Mouse (Mus musculus) ES-E14 (cell line): ENCODE results near the gene Abcg8. TPM values are rescaled to one million over a fixed set of nuclear protein-coding genes. Genes with fewer than 3 reads are reported as not detected.

Experiments
- DNase-seq: peaks from one replicate; pipeline ENCODE4 v3.0.0-alpha.2; 2013; ENCODE audit warnings: low read depth, low spot score
- H3K27ac ChIP-seq: 2 replicates; pipeline ENCODE4 v1.5.1; 2012; ENCODE audit warnings: low read depth, mild to moderate bottlenecking, low read length, moderate library complexity, mixed read lengths; ENCODE audit not compliant: poor library complexity, insufficient read depth, severe bottlenecking
- H3K36me3 ChIP-seq: 2 replicates; pipeline ENCODE4 v1.6.1; 2012; ENCODE audit warnings: mild to moderate bottlenecking, low read length, moderate library complexity, mixed read lengths; ENCODE audit not compliant: control insufficient read depth, poor library complexity, insufficient read depth, severe bottlenecking
- H3K4me1 ChIP-seq, 2 experiments: fragments of 150-350 bp in 1 of 2; sonication (generic) in 1 of 2; 2 replicates each; pipeline ENCODE4 v1.6.1; 2012; ENCODE audit warnings: low read length in 2 of 2, mild to moderate bottlenecking in 1 of 2, mixed read lengths in 1 of 2; ENCODE audit not compliant: control insufficient read depth in 2 of 2, insufficient read depth in 2 of 2, poor library complexity in 1 of 2
- H3K4me3 ChIP-seq, 2 experiments: fragments of 150-350 bp in 1 of 2; sonication (generic) in 1 of 2; 2 replicates each; pipeline ENCODE4 v1.5.1; 2012; ENCODE audit warnings: low read length in 2 of 2, low read depth in 1 of 2, mild to moderate bottlenecking in 1 of 2, mixed read lengths in 1 of 2; ENCODE audit not compliant: insufficient read depth in 1 of 2, poor library complexity in 1 of 2, severe bottlenecking in 1 of 2
- H3K9ac ChIP-seq: 2 replicates; pipeline ENCODE4 v1.6.1; 2012; ENCODE audit warnings: low read depth, mild to moderate bottlenecking, low read length, mixed read lengths; ENCODE audit not compliant: poor library complexity, insufficient read depth, severe bottlenecking
- H3K9me3 ChIP-seq: fragments of 150-350 bp; sonication (generic); 2 replicates; pipeline ENCODE4 v1.6.1; 2012; ENCODE audit warnings: low read depth, mild to moderate bottlenecking, low read length; ENCODE audit not compliant: control insufficient read depth, insufficient read depth
- CHD2 ChIP-seq: IDR thresholded peaks from 2 replicates; pipeline ENCODE4 v1.6.1; 2014; ENCODE audit warnings: mild to moderate bottlenecking, low read depth, low read length, inconsistent platforms
- HCFC1 ChIP-seq: IDR thresholded peaks from 2 replicates; pipeline ENCODE4 v1.6.1; 2012; ENCODE audit warnings: low read length, inconsistent platforms, borderline replicate concordance; ENCODE audit not compliant: insufficient read depth
- MAFK ChIP-seq: IDR thresholded peaks from 2 replicates; pipeline ENCODE4 v1.6.1; 2014; ENCODE audit warnings: mild to moderate bottlenecking, low read depth, low read length, inconsistent platforms; ENCODE audit not compliant: insufficient read depth
- ZC3H11A ChIP-seq: IDR thresholded peaks from 2 replicates; pipeline ENCODE4 v1.6.1; 2012; ENCODE audit warnings: low read depth, mild to moderate bottlenecking, inconsistent platforms, low read length, borderline replicate concordance
- ZNF384 ChIP-seq: IDR thresholded peaks from 2 replicates; pipeline ENCODE4 v1.6.1; 2012; ENCODE audit warnings: low read depth, low read length, inconsistent platforms
- in situ Hi-C, 2 experiments: fragments of 600-800 bp; cut with MboI; formaldehyde crosslinking; loops; one replicate each; pipeline ENCODE4 v1.15.1; 2025; ENCODE audit warnings: low sequenced_read_pairs in 2 of 2, inconsistent platforms in 1 of 2; ENCODE audit not compliant: unreplicated experiment in 2 of 2
- total RNA-seq: library from RNA; depleted of rRNA; stranded (reverse); fragments of 300-350 nt; gene quantifications from 2 replicates; pipeline ENCODE4 v1.2.3, GENCODE M21; 2012; rRNA removed

Gene Abcg8
- 0.05 and 0.09 TPM in 2 replicates for total RNA-seq

GRCm38 (mm10) chr17:84675951-84676366 lies at the start of gene Abcg8:
Gene Abcg8, plus strand, starts transcription at chr17:84676302.
- DNase-seq, result no peak
- Histone ChIP-seq H3K9me3 (no peaks in the 10 kb centered on the region), H3K36me3 (no peaks in the 10 kb centered on the region), H3K27ac (no peak within 1 kb of the TSS), H3K4me1 (no peaks in the 10 kb centered on the region), H3K9ac (peak within 1 kb of the TSS; percentile 16; the same call in 1 of the 2 replicates), H3K4me3 (peak within 1 kb of the TSS; percentile 18 to 43; a peak in 2 of 4 replicates)
- TF ChIP-seq ZNF384, result no peak
- in situ Hi-C loops, result no loop called here

GRCm38 (mm10) chr17:84626857-84627305 lies 49.2 kb upstream of the Abcg8 start:
- no peak overlapping the region for H3K9ac ChIP-seq
- no peak overlapping the region for H3K27ac ChIP-seq

GRCm38 (mm10) chr17:84627721-84628120 lies 48.4 kb upstream of the Abcg8 start:
- Histone ChIP-seq H3K9me3 (no peaks in the 10 kb centered on the region), H3K9ac (no peak overlapping the region), H3K4me3 (no peak overlapping the region), H3K27ac (no peak overlapping the region), H3K36me3 (no peaks in the 10 kb centered on the region), H3K4me1 (no peaks in the 10 kb centered on the region)
- no peak for DNase-seq
- TF ChIP-seq HCFC1 (no peak), MAFK (no peak), ZC3H11A (no peak), ZNF384 (no peak), CHD2 (no peak)
- in situ Hi-C loops, result no loop called here

More at GRCm38 (mm10) chr17:84626857-84627305, 49.2 kb upstream of the Abcg8 start:
- DNase-seq, result no peak
- in situ Hi-C loops, result no loop called here
- no peaks in the 10 kb centered on the region for H3K4me1 ChIP-seq
- H3K36me3 ChIP-seq, result no peaks in the 10 kb centered on the region
- H3K9me3 ChIP-seq, result no peaks in the 10 kb centered on the region
- H3K4me3 ChIP-seq, result peak overlapping the region; percentile 31 to 88
- TF ChIP-seq CHD2, result no peak

- Histone ChIP-seq H3K36me3 (no peaks in the 10 kb centered on the region), H3K27ac (no peak overlapping the region), H3K9ac (no peak overlapping the region), H3K9me3 (no peaks in the 10 kb centered on the region), H3K4me3 (no peak overlapping the region), H3K4me1 (peaks cover 0 to 2% of the 10 kb centered on the region in 2 experiments; a peak in 1 of 4 replicates)
- TF ChIP-seq CHD2 (no peak), ZC3H11A (no peak), ZNF384 (no peak), HCFC1 (no peak), MAFK (no peak)
- no peak for DNase-seq
- in situ Hi-C loops, result no loop called here
Observed at GRCm38 (mm10) chr17:84628611-84629010, 47.5 kb upstream of the Abcg8 start.

GRCm38 (mm10) chr17:84631836-84632235 lies 44.3 kb upstream of the Abcg8 start:
- TF ChIP-seq ZNF384 (no peak), HCFC1 (no peak), CHD2 (no peak), ZC3H11A (no peak), MAFK (no peak)
- no peak overlapping the region for H3K27ac ChIP-seq
- H3K36me3 ChIP-seq, result no peaks in the 10 kb centered on the region
- no peak overlapping the region for H3K4me3 ChIP-seq
- H3K9me3 ChIP-seq, result no peaks in the 10 kb centered on the region
- H3K4me1 ChIP-seq, result peaks cover 0 to 2% of the 10 kb centered on the region in 2 experiments; a peak in 1 of 4 replicates
- in situ Hi-C loops, result no loop called here
- DNase-seq, result no peak
- no peak overlapping the region for H3K9ac ChIP-seq
